Mouse (Mus musculus): Measurements from ENCODE around the gene Cdkn2aip.
A peak's percentile ranks its signal among the peaks of the same experiment; 100 is the strongest.

Gene Cdkn2aip

DNA sequence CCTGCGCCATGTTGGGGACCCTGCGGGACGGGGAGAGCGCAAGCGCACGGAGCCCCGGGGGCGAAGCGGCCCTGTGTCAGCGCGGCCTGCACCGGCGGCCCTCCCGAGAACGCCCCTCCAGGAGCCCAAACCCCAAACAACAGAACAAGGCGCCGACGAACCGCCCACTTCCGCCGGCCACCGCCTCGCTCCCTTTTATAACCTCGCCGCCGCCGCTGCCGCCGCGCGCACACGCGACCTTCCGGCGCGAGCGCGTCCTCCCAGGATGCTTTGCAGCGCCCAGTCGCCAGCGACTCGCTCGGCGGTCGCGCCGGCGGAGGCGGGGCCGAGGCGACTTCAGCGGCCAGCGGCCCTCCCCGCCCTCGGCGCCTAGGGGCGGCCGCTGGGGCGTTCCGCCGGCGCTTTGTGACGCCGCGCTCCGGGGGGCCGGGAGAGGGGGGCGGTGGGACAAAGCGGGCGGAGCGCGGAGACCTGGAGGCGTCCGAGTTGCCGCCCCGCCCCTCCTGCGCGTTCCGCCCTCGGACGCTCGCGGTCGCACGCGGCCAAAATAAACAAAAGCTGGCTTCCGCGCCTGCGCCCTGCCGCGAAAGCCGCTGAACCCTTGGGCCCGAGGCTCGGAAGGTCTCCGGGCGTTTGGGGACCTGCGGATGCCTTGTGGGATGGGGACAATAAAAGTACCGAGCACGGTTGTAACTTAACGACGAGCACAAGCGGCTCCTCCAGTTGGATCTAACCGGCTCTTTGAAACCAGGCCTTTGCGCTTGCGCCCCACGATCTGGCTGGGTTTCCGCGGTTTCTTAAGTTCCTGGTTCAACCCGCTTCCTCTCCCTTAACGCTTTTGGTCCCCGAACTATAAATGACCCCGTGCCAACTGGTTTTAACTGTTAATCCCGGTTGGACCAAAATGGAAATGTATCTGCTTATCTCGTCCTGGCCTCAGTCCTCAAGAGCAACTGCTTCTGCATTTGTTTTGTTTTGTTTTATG, at the start of gene Cdkn2aip:
Gene Cdkn2aip (minus strand): TSS at position 172 of the 985 bp plus-strand sequence.
- DNase-seq (ENCODE audit: low read depth) = peak; percentile 88

DNA sequence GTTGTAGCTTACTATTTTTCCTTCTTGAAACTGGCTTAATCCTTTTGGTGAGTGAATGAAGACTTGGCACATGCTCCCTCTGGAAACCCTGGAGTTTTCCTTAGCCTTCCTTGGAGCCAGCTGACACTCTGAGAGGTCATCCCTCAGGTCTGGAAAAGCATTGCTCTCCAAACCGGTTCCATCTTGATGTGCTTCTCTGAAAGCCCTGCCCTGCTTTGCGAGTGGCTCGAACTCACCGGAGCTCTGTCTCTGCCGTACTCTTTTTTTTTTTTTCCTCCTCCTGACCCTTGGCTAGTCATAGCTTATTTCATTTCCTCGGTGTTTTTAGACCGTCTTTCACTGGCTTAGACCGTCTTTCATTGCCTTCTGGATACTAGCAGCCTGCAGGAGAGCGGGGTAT, 49.5 kb upstream of the Cdkn2aip start:
- DNase-seq (ENCODE audit: low read depth) = no peak

DNA sequence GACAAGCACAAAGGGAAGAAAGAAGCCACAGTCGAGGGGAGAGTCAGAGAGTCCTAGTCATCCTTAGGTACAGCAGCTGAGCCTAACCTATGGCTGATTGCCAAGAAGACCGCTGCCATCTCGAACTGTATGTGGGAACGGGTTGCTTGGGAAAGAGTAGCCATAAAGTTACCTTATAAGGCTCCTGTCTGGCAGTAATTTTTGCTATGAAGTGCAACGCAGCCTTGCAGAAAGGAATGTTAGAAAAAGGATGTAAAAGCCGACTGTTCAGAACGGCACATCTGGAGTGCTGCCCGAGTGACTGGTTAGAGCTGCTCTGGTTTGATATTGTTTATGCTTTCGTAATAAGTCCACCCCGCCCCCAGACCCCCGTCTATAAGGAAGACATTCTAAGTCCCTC, 47.0 kb upstream of the Cdkn2aip start:
- no peak for DNase-seq (ENCODE audit: low read depth)

DNA sequence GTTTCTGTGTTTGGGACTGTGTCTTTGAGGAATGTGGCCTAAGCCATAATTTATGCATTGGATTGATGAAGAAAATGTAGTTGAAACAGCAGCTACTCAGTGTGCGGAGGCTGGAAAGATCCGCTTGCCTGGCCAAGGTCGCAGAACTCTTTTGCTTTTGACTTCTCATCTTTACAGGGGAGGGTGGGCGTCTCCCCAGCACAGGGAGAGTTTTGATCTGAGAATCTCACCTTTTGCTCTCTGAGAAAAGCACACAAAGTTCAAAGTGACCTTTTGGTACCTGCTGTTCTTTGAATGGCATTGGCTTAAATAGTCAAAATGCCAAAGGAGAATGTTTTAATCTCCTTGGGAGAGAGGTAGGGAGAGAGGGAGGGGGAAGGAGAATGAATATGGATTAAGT, 46.5 kb upstream of the Cdkn2aip start:
- no peak for DNase-seq (ENCODE audit: low read depth)

DNA sequence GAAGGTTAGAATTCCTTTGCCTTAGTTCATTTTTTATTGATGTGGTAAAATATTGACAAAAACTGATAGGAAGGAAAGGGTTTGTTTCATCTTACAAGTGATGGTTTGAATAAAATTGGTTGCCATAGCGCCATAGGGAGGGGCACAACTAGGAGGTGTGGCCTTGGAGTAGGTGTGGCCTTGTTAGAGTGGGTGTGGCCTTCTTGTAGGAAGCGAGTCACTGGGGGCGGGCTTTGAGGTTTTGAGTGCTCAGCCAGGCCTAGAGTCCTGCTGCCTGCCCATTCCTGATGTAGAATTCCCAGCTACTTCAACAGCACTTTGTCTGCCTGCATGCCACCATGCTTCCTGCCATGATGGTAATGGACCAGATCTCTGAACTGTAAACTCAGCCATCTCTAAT, 39.4 kb upstream of the Cdkn2aip start:
- DNase-seq (ENCODE audit: low read depth) = no peak

DNA sequence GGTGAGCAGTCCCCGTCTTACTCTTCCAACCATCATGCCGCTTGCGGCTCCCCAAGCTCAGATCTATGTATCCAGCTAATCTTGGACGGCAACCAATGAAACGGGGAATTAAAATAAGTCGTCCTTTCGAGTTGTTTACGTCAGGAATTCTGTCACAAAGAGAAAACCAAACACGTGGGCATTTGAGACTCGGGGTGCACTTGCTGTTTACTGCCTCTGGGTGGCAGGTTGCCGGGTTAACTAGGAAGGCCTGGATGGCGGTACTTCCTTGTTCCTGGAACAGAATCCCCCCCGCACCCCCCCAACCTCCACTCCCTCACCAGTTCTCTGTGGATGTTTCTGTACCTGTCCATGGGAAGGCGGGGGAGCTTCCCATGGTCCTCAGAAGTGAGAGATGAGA, 36.4 kb upstream of the Cdkn2aip start:
- DNase-seq (ENCODE audit: low read depth) = no peak

DNA sequence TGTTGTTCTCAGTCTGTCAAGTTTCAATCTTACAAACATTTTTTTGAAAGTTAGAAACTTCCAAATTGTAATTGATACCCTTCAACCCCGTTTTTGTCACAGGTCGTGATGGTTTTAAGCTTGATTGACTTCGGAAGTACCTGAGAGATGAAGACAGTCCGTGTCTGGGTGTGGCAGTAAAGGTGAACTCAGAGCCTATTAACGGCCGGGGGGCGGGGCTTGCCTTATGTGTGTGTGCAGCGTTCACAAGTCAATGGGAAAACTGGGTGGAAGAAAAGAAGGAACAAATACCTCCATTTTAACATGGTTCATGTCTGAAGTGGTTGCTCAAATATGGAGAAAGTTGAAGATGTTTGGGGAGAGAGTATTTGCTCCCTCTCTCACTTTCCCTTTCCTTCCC, 35.8 kb upstream of the Cdkn2aip start:
- DNase-seq (ENCODE audit: low read depth) = no peak

DNA sequence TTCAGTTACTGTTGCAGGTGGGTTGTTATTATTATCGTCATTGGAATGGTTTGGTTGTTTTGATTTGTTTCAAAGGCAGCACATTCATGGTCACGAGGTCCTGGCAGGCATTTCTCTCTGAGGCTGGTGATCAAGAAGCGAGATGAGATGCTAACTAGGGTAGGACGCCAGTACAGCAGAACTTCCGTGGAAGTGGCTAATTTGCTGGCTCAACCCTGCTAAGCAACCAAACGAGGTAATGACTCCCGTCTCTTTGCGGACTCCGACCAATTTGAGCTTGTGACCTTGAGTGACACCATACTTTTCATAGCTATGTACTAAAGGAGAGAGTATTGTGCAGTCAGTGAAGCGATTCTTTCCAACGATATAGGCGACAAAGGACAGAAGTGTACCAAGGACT, 32.6 kb upstream of the Cdkn2aip start:
- DNase-seq (ENCODE audit: low read depth) = no peak

DNA sequence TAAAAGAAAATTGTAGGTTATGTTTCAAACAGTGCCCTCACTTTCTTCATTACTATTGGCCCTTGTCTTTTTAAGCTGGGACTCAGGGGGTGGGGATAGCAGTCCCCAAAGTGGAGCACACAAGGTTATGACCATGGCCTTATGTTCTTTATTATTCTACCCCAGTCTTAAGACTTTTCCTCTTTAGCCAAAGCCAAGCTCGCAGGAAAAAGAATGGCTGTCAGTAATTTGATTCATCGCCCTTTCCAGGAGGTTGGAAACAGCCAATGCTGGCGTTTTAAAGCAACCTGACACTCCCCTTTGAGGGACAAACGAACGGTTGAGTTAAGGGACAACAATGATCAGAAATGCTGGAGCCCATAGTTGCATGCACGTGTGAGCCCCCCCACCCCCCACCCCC, 32.1 kb upstream of the Cdkn2aip start:
- DNase-seq (ENCODE audit: low read depth) = no peak

DNA sequence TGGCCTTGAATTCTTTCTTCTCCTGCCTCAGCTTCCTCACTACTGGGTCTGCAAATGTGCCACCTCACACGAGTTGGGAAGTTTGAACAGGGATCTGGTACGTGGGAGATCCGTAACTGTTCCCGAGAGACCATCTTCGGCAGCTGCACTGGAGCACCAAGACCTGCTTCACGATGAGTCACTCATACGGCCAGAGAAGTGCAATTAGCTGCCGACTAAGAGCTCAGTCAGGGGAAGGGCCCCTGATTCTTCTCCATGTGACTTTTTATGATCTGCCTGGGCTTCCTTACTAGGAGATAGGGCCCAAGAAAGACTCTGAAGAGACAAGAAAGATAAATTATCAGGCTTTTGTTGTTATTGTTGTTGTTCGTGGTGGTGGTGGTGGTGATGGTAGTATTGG, 31.1 kb upstream of the Cdkn2aip start:
- DNase-seq (ENCODE audit: low read depth) = no peak

DNA sequence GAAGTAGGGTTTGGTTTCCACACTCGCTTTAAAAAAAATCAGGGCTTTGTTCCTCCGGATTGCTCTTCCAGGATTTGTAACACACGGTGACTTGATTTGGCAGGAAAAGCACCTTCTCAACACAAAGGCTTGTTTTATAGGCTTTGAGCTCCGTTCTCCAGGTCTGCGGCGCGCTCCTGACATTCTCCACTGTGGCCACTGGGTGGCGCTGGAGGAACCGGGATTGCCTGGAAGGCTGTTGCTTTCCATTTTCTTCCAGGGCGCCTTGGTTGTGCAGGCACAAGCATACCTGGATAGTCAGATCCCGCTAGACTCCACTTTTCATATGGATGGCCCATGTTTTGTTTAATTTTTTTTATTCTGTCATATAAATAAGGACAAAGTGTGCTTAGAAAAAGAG, 29.7 kb upstream of the Cdkn2aip start:
- peak; percentile 19 for DNase-seq (ENCODE audit: low read depth)

DNA sequence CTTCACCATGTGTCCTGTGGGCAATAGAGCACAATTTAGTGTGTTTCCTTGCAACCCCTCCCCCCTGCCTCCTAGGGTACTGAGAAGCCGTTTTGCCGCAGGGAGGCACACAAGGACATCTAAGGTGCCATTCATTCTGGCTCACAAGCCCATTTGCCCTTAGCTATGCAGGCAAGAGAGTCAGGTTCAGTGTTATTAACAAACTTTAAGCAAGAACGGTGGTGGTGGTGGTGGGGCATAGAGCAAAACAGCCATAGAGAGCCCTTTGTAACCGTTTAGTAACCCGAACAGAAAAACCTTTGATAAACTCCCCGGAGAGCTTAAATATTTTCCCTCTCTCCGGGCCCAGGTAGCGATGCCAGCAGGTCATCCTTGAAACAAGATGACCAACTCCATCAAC, 29.3 kb upstream of the Cdkn2aip start:
- DNase-seq (ENCODE audit: low read depth) = no peak

DNA sequence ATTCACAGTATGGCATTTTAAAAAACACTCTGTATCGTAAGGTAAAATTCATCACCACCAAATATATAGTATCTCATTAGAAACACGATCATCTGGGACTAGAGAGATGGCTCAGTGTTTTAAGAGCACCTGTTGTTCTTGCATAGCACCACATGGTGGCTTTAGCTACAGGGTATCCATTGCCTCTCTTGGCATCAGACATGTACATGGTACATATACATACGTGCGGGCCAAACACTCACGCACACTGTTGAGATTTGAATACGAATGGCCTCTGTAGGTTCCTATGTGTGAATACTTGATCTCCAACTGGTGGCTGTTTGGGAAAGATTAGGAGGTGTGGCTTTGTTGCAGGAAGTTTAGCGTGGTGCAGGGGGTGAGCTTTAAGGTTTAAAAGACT, 28.6 kb upstream of the Cdkn2aip start:
- no peak for DNase-seq (ENCODE audit: low read depth)

DNA sequence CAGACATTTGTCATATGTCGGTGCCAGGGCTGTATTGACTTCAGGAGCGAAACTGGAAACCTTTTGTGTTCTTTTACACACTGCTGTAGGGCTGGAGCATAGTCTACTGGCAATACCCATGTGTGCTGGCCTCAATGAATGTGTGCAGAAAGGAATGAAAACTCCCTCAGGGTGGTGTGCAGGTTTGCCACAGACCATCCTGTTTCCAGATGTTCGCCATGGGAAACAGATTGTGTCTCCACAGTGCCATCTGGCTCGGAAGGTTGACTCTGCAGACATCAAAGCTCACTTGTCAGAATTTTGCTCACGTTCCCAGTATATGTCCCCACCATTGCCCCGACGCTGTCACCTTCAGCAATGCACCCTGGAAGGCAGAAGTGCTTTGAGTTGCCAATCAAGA, 23.4 kb upstream of the Cdkn2aip start:
- no peak for DNase-seq (ENCODE audit: low read depth)

DNA sequence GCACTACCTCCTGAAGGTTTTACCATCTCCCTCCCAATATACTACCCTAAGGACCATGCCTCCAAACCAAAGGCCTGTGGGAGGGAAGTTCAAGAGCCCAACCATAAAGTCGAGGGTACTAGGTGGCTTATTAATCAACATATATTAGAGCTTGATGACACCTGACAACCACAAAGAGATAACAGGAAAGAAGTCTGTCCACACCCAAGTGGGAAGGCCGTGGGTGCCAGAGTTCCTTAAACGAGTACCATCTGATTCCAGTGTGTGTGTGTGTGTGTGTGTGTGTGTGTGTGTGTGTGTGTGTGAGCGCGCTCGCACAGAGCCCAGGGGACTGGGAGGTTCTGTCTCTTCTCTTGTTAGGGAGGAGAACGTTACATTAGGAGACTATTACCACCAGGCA, 15.6 kb upstream of the Cdkn2aip start:
- no peak for DNase-seq (ENCODE audit: low read depth)

DNA sequence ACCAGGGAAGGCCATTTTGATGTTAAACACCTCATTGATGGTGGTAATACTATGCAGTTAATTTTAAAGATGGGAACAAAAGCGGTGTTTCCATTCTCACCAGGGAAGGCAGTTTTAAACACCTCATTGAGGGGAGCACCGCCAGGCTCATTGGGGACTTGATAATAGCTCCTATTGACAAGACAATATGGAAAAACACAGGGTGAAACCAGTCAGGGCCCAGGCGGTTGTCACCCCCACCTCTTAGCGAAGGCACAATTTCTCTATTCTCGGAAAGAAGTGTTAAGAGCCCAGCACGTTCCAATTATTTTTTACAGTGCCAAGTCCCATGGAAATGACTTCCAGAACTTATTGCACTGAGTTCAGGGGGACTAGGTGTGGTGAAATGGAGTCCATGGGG, 13.2 kb upstream of the Cdkn2aip start:
- DNase-seq (ENCODE audit: low read depth) = no peak

DNA sequence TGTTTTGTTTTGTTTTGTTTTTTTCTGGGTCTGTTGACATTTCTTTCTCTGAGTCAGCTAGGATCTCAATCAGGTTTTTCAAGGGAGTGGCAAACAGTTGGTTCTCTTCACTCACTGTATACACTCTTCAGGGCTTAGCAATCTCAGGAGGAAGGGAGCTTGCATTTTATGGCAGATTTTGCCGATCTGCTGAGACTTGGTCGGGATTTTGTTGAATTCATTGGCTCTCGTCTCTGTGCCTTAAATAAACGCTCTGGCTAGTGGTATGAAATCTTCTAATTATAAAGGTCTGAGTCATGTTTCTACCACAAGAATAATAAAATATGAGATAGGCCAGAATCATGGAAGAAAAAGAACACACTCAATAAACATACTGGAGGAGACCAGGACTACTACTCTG, 7.9 kb upstream of the Cdkn2aip start:
- no peak for DNase-seq (ENCODE audit: low read depth)

DNA sequence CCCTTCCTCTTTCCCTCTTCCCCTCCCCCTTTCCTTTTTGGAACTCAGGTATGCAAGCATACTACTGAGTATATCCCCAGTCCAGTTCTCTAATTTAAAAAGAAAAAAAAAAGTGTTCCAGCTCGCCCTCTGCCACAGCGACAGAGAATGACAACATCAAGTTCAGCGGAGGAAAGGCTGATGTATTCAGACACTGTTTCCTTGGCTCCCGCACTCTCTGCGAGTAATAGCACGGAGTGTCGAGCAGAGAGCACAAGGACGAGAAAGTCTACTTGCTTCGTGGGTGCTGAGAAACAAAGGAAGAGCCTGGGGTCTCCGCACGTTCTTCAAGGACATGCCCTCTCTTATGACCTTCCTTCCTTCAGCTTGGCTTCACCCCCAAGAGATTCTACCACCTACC, 4.9 kb upstream of the Cdkn2aip start:
- no peak for DNase-seq (ENCODE audit: low read depth)

DNA sequence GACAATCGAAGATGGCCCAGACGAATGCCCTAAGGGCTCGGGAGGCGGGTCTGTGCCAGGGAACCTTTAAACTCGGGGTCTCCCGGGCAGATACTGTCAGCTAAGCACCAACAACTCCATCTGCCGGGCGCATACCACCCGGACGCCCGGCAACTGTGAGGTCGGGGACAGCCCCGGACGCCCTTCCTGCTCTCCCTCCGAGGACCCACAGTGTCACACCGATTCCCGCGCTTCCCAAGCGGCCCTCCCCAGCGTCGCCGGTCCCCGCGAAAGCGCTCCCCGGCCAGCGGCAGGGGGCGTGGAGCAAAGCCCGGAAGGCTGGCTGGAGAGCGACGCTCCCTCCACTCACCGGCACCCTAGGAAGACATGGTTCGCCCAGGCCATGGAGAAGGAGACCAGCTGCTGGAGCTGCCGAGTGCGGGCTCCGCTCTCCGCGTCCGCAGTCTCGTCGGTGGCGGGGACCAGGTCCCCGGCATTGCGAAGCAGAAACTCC, 515 bp downstream of the Cdkn2aip start:
- DNase-seq (ENCODE audit: low read depth) = peak; percentile 42

DNA sequence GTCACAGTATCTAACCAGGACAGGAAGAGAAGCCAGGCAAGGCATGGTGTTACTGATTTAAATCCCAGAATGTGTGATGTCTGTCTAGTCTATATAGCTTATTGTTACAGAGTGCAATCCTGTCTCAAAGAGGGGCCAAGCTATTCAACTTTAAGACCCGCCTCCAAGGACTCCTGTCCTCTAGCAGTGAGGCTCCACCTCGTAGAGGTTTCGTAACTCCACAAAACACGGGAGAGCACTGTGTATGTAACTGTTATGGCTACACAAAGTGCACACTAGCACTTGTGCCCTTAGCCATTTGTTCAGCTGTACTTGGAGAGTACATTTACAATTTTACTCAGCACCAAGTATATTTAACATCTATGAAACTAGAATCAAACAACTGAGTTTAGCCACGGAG, 5.6 kb downstream of the Cdkn2aip start:
- DNase-seq (ENCODE audit: low read depth) = no peak

DNA sequence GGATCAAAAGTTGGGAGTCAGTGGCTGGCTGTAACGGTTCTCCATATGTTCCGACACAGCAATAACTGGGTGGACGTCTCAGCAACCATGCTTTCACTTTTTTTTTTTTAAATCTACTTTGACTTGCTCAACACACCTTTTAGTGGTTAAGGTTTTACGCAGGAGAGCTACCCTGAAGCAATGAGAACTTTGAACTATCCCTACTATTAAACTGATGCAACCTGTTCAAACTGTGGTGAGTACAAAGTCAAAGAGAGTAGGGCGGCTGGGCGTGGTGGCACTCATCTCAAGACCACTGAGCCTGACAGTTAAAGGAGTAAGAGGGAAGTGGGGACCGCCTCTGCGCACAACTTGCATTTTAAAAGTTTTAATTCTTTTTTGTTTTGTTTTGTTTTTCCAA, 7.0 kb downstream of the Cdkn2aip start:
- no peak for DNase-seq (ENCODE audit: low read depth)

DNA sequence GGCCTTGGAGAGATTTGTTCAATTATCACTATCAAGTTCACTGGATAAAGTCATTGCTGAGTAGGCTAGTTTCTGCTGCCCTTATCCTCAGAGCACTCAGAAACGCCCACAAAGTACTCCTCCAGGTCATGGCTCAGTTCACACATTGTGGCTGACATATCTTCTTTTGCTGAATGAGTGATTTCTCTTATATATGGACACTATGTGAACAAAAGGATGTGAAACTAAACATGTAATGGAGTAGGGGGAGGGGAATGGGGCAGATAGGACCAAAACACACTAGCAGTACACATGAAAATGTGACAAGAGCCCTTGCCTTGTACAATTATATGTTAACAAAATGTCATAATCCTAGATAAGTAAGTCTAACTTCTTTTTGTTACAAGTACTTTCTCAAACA, 11.4 kb downstream of the Cdkn2aip start:
- DNase-seq (ENCODE audit: low read depth) = no peak

DNA sequence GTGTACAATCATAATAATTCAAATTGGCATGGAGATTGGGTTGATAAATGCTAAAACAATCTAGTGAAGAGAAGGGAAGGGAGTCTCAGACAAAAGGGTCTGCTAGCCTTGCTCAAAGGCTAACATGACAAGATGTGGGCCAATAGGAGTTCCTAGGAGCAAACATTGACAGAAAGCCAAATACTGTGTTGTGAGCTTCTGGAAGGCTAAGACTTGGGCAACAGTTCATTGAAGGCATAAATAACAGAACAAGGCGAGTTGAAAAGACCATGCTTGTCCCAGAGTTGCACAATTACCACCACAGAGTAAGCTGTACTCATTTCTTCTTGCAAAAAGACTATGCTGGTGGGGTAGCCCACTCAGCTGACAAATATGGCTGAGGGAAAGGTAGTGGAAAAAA, 16.0 kb downstream of the Cdkn2aip start:
- DNase-seq (ENCODE audit: low read depth) = no peak
